In the genomic region with DNA sequence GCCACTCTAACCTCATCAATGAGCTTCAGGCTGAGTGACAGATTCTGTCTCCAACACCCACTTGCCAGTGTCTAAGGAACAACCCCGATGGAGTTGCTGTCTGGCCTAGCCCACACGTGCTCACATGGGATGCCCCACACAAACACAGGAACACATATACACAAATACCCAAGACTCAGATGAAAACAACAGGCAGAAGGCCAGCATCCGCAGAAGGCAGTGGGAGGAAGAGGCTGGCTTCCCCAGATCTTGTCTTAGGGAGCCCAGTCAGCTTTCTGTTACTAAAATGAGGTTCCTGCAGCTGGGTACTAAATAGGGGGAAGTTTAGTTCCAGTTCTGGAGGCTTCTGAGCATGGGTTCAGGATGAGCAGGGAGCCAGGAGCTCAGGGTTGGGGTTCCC, we compare ENCODE assay signal across 16 mouse cellular contexts.
DNase-seq lines count a peak whose midpoint lies in the region; ATAC-seq and TF ChIP-seq lines count a peak whose summit lies in the region.
"Had no signal": no experiment of that assay in that cellular context is flagged by ENCODE, and none has a peak within 500 bp of the region (broad histone marks: within the 10 kb centered on the region; RNA-seq: fewer than 3 reads in every experiment).

No protein-coding gene starts in this region.

- WGBS in forebrain, embryonic 12.5 days = 91% methylated on average over 3 of the region's 3 CpGs

- H3K4me1 ChIP-seq in bone marrow macrophage, adult 2 months (ENCODE audit: control insufficient read depth, insufficient read depth, low read length) = peaks cover 22% of the 10 kb centered on the region
- peaks cover 54% of the 10 kb centered on the region for H3K4me1 ChIP-seq in forebrain, embryonic 12.5 days

- peak overlapping the region; percentile 12; the same call in 1 of the 2 replicates for H3K27ac ChIP-seq in bone marrow macrophage, adult 2 months (ENCODE audit: insufficient read depth, low read depth, low read length)
- no peak overlapping the region for H3K27ac ChIP-seq in forebrain, embryonic 12.5 days
- H3K27ac ChIP-seq: heart, adult 2 months; hindbrain, embryonic 14.5 days; liver, embryonic 13.5 days; macrophage had no signal

- DNase-seq in brain, adult 2 months (ENCODE audit: low read depth, low spot score) = peak; percentile 76
- DNase-seq in layer of hippocampus, adult 9-11 months = peak; percentile 83
- DNase-seq in left cerebral cortex, postnatal 36 days (ENCODE audit: low spot score in 2 of 2) = peak; percentile 56 to 70
- DNase-seq in gastrocnemius, adult 8-10 months (ENCODE audit: low spot score in 2 of 2) = no peak
- DNase-seq: cerebellum, adult 2 months; kidney, adult 11 months; liver, embryonic 13.5 days; midbrain, embryonic 14.5 days had no signal

- no peak for TF ChIP-seq CTCF in bone marrow macrophage, adult 2 months (IDR thresholded peaks at IDR 0.05; ENCODE audit: low read depth, low read length)

- no peaks in the 10 kb centered on the region; the same call in 1 of the 2 replicates for H3K27me3 ChIP-seq in forebrain, embryonic 12.5 days
- H3K27me3 ChIP-seq: CH12.LX; liver, embryonic 13.5 days had no signal

- no peak for ATAC-seq in forebrain, embryonic 12.5 days (ENCODE audit: low FRiP score)
- ATAC-seq in inflammation-experienced regulatory T-cells, adult 6 months = no peak
- ATAC-seq: activated CD4-positive, CD25-positive, alpha-beta regulatory T cell, adult 4 months had no signal

- H3K9me3 ChIP-seq in forebrain, embryonic 12.5 days = no peaks in the 10 kb centered on the region
- H3K9me3 ChIP-seq: liver, embryonic 13.5 days had no signal

- intact Hi-C loops in left cerebral cortex, postnatal 36 days (cut with DNase I) = no loop called here

- no peak overlapping the region for H3K9ac ChIP-seq in forebrain, embryonic 12.5 days
- H3K9ac ChIP-seq: hindbrain, embryonic 14.5 days; liver, embryonic 13.5 days had no signal

- H3K4me2 ChIP-seq in forebrain, embryonic 12.5 days = no peak overlapping the region
- H3K4me2 ChIP-seq: hindbrain, embryonic 14.5 days; liver, embryonic 13.5 days had no signal

- no peaks in the 10 kb centered on the region for H3K36me3 ChIP-seq in forebrain, embryonic 12.5 days (replicated peaks)
- H3K36me3 ChIP-seq: liver, embryonic 13.5 days had no signal

- no peak for TF ChIP-seq POLR2A in bone marrow macrophage, adult 2 months (IDR thresholded peaks at IDR 0.05; ENCODE audit: borderline replicate concordance, low read depth, low read length)

- no peak overlapping the region for H3K4me3 ChIP-seq in bone marrow macrophage, adult 2 months (ENCODE audit: insufficient read depth, low read length)
- no peak overlapping the region for H3K4me3 ChIP-seq in forebrain, embryonic 12.5 days (replicated peaks)
- H3K4me3 ChIP-seq: heart, adult 2 months; liver, embryonic 13.5 days had no signal

Comparison
In these comparisons a context has a peak if more than half of its experiments do, and no peak if none do; other contexts are left out.
1. DNase-seq: peak in brain, adult 2 months (single experiment), layer of hippocampus, adult 9-11 months (single experiment) and left cerebral cortex, postnatal 36 days (2 of 2); none in gastrocnemius, adult 8-10 months (0 of 2).